Mouse (Mus musculus) forebrain, embryonic 16.5 days (tissue): ENCODE measurements around the gene Aldh1b1. TPM values are rescaled to one million over a fixed set of nuclear protein-coding genes. Genes with fewer than 3 reads are reported as not detected.

Experiments used
- ATAC-seq: fragments of 200-750 bp; cut with Nextera tagmentation; 2 replicates; pipeline ENCODE4 v1.8.0; 2017; ENCODE audit warnings: mild to moderate bottlenecking, moderate library complexity
- H3K27ac ChIP-seq: fragments of 300-500 bp; sonication (generic); 2 replicates; pipeline ENCODE4 v1.5.1; 2014; ENCODE audit warnings: low read length, control low read depth
- H3K27me3 ChIP-seq: fragments of 300-500 bp; sonication (generic); replicated peaks from 2 replicates; pipeline ENCODE4 v1.6.1; 2014; ENCODE audit warnings: low read length; ENCODE audit not compliant: control insufficient read depth, insufficient read depth
- H3K36me3 ChIP-seq: fragments of 300-500 bp; sonication (generic); 2 replicates; pipeline ENCODE4 v1.6.1; 2014; ENCODE audit not compliant: control insufficient read depth, insufficient read depth
- H3K4me1 ChIP-seq: fragments of 300-500 bp; sonication (generic); replicated peaks from 2 replicates; pipeline ENCODE4 v1.6.1; 2014; ENCODE audit warnings: low read length; ENCODE audit not compliant: control insufficient read depth, insufficient read depth
- H3K4me2 ChIP-seq: fragments of 300-500 bp; sonication (generic); 2 replicates; pipeline ENCODE4 v1.6.1; 2014; ENCODE audit warnings: mild to moderate bottlenecking, low read length, control low read depth
- H3K4me3 ChIP-seq: fragments of 300-500 bp; sonication (generic); replicated peaks from 2 replicates; pipeline ENCODE4 v1.5.1; 2014; ENCODE audit warnings: mild to moderate bottlenecking, low read length, control low read depth
- H3K9ac ChIP-seq: fragments of 300-500 bp; sonication (generic); replicated peaks from 2 replicates; pipeline ENCODE4 v1.6.1; 2014; ENCODE audit warnings: low read depth, low read length, control low read depth
- H3K9me3 ChIP-seq: fragments of 300-500 bp; sonication (generic); 2 replicates; pipeline ENCODE4 v1.6.1; 2016; ENCODE audit warnings: low read length; ENCODE audit not compliant: control insufficient read depth
- WGBS: fragments of 180-500 bp; shearing (Covaris S2); extraction: QIAGEN DNeasy Blood & Tissue Kit; methylation state at CpG from one replicate; pipeline ENCODE4 v1.1.7; 2014; 5-methylcytosine and 5-hydroxymethylcytosine counted together
- polyA plus RNA-seq: library from polyadenylated mRNA; unstranded; fragments of >200 nt; fragmentation: Nextera tagmentation; extraction: Ambion mirVana; gene quantifications from 2 replicates; pipeline ENCODE4 v1.2.1, GENCODE M21; 2015

Gene Aldh1b1
- polyA plus RNA-seq, 1 experiment from 2014 or later = 31.8 TPM

- Histone ChIP-seq H3K9ac (peak overlapping the region; percentile 43), H3K27ac (peak overlapping the region; percentile 83), H3K4me2 (no peak overlapping the region; the same call in 1 of the 2 replicates), H3K36me3 (no peaks in the 10 kb centered on the region), H3K4me1 (peaks cover 36% of the 10 kb centered on the region), H3K4me3 (no peak overlapping the region), H3K27me3 (no peaks in the 10 kb centered on the region), H3K9me3 (no peaks in the 10 kb centered on the region)
- ATAC-seq = peak; percentile 16; the same call in 1 of the 2 replicates
- 10% methylated on average over 13 of the region's 13 CpGs for WGBS
Measured at GRCm38 (mm10) chr4:45829907-45830759, 31.3 kb downstream of the Aldh1b1 start.

DNA sequence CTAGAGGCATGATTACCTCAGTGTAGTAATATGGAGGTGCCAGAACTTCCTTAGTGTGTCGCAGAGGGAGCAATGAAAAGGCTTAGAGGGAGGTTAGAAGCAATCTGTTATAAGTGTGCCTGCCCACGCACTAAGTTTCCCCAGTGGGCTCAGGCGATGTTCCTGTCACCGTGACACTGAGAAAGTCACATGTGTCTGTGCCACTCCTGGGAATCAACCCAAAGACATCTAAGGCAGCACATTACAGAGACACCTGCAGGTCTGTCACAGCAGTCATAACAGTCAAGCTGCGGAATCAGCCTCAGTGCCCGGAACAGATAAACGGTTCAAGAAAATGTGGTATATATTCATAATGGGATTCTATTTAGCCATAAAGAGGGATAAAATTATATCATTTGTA, 33.2 kb downstream of the Aldh1b1 start:
- peaks cover 34% of the 10 kb centered on the region for H3K4me1 ChIP-seq
- WGBS = 59% methylated on average over 7 of the region's 7 CpGs
- no peak overlapping the region for H3K9ac ChIP-seq
- H3K9me3 ChIP-seq = no peaks in the 10 kb centered on the region
- no peak overlapping the region for H3K4me3 ChIP-seq
- ATAC-seq = 0 out of 2 replicates have a peak, but pooled peaks have one; percentile 19
- no peaks in the 10 kb centered on the region for H3K27me3 ChIP-seq
- no peak overlapping the region for H3K4me2 ChIP-seq
- no peak overlapping the region for H3K27ac ChIP-seq
- H3K36me3 ChIP-seq = no peaks in the 10 kb centered on the region

GRCm38 (mm10) chr4:45833461-45833860, 34.6 kb downstream of the Aldh1b1 start:
- Histone ChIP-seq H3K27ac (no peak overlapping the region), H3K9ac (no peak overlapping the region), H3K27me3 (no peaks in the 10 kb centered on the region), H3K4me2 (no peak overlapping the region), H3K4me1 (peaks cover 29% of the 10 kb centered on the region), H3K4me3 (no peak overlapping the region), H3K9me3 (no peaks in the 10 kb centered on the region), H3K36me3 (no peaks in the 10 kb centered on the region)
- no peak for ATAC-seq
- WGBS = 29% methylated on average over 5 of the region's 5 CpGs

DNA sequence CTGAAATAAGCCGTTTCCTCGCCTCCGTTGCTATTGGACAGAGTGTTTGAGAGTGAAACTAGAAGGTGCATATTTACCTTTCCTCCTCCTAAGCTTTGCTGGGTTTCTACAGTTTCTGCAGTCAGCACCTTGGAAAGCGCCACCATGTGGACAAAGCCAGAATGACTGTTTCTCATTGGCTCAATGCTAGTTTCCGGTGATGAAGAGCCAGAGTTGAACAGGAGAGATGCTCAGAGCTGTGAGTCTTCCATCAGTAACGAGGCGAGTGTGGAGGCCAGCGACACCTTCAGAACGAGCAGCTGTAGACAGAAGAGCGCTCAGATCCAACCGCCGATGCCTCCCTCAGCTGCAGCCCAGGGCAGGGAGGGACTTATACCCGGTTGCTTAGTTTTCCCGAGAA, 45.5 kb downstream of the Aldh1b1 start:
- Histone ChIP-seq H3K27me3 (no peaks in the 10 kb centered on the region), H3K4me2 (no peak overlapping the region), H3K9ac (no peak overlapping the region), H3K9me3 (no peaks in the 10 kb centered on the region), H3K36me3 (no peaks in the 10 kb centered on the region), H3K4me3 (no peak overlapping the region), H3K27ac (no peak overlapping the region), H3K4me1 (no peaks in the 10 kb centered on the region)
- WGBS = 44% methylated on average over 14 of the region's 14 CpGs
- no peak for ATAC-seq

DNA sequence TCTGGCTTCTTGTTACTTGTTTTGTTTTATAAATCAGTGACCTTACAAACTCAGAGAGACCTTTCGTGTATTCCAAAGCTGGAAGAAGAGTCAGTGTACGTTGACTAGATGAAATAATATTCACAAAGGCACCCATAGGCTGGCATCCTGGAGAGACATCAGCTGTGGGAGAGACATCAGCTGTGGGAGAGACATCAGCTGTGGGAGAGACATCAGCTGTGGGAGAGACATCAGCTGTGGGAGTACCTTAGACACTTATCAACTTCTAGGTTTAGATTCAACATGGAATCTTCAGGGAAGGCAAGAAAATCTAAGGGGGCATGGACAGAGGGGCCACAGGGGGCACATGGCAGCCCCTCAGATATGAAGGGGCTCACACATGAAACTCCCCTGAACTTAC, 47.4 kb downstream of the Aldh1b1 start:
- no peak overlapping the region for H3K4me3 ChIP-seq
- no peaks in the 10 kb centered on the region for H3K36me3 ChIP-seq
- WGBS = 95% methylated on average over 2 of the region's 2 CpGs
- H3K4me1 ChIP-seq = no peaks in the 10 kb centered on the region
- no peaks in the 10 kb centered on the region for H3K9me3 ChIP-seq
- H3K27me3 ChIP-seq = no peaks in the 10 kb centered on the region
- H3K4me2 ChIP-seq = no peak overlapping the region
- no peak overlapping the region for H3K27ac ChIP-seq
- no peak overlapping the region for H3K9ac ChIP-seq
- ATAC-seq = no peak

DNA sequence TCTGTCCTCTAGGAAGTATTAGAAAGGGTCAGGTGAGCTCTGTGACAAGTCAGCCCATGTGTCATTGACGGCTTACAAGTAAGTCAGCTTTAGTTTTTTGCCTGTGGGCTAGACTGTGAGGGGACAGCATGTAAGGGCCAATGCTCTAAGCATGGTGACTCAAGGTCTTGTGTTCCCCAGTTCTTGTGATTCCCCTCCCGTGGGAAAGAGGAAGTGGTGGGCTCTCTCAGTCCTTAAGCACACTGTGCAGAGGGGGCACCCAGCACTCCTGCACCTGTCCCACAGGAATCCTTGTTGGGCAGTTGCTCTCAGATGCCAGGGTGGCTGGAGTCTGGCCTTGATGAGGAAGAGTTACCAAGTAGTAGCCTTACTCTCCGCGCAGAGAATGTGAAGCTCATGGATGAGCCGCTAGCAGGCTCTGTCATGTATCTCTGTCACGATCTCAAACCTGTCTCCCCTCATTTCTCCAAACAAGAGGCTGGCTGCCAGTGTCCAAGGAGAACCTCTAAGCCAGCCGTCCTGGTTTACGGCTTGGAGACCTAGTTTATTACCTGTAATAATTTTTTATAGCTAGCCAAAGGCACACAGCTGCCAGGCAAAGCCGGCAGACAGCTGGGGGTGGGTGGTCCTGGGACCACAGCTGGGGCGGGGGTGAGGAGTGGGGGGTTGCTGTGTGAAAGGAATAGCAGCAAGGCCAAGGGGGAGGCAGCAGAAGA, 49.4 kb downstream of the Aldh1b1 start, which contains the start of gene Stra6l:
Gene Stra6l, plus strand, starts transcription at position 556 of the 716 bp plus-strand sequence.
- Histone ChIP-seq H3K4me1 (no peaks in the 10 kb centered on the region), H3K36me3 (no peaks in the 10 kb centered on the region), H3K4me3 (no peak within 1 kb of the TSS), H3K27me3 (no peaks in the 10 kb centered on the region), H3K4me2 (no peak within 1 kb of the TSS), H3K9ac (no peak within 1 kb of the TSS), H3K9me3 (no peaks in the 10 kb centered on the region), H3K27ac (no peak within 1 kb of the TSS)
- WGBS = 77% methylated on average over 10 of the region's 10 CpGs
- no peak for ATAC-seq

GRCm38 (mm10) chr4:45848825-45849156, 50.0 kb downstream of the Aldh1b1 start:
- H3K36me3 ChIP-seq = no peaks in the 10 kb centered on the region
- H3K27ac ChIP-seq = no peak overlapping the region
- no peaks in the 10 kb centered on the region for H3K9me3 ChIP-seq
- no peak overlapping the region for H3K4me2 ChIP-seq
- H3K4me1 ChIP-seq = no peaks in the 10 kb centered on the region
- no peak overlapping the region for H3K9ac ChIP-seq
- no peaks in the 10 kb centered on the region for H3K27me3 ChIP-seq
- 44% methylated on average over 10 of the region's 10 CpGs for WGBS
- no peak for ATAC-seq
- H3K4me3 ChIP-seq = no peak overlapping the region

GRCm38 (mm10) chr4:45849419-45849818, 50.6 kb downstream of the Aldh1b1 start:
- H3K9ac ChIP-seq = no peak overlapping the region
- WGBS = 27% methylated on average over 1 of the region's 1 CpGs
- no peak overlapping the region for H3K4me3 ChIP-seq
- ATAC-seq = no peak
- H3K36me3 ChIP-seq = no peaks in the 10 kb centered on the region
- H3K27ac ChIP-seq = no peak overlapping the region
- H3K9me3 ChIP-seq = no peaks in the 10 kb centered on the region
- H3K27me3 ChIP-seq = no peaks in the 10 kb centered on the region
- H3K4me1 ChIP-seq = no peaks in the 10 kb centered on the region
- H3K4me2 ChIP-seq = no peak overlapping the region

DNA sequence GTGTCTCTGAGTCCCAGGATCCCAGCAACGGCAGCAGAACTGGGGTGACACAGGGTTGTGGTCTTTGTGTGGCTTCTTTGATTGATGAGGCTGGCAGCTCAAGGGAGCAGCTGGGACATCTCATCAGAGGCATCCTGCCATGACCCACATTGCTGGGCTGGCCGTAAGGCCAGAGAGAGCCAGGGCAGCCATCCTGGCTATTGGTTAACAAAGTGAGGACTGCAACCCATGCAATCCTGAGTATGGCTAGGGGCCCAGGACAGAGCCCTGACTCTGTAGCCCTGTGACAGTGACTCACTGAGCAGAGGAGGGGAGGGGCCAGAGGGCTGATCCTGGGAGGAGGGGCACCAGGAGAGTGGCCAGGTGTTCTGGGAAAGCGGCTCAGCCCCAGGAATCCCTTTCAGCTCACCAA, 52.8 kb downstream of the Aldh1b1 start:
- WGBS = 53% methylated on average over 3 of the region's 3 CpGs
- H3K9me3 ChIP-seq = no peaks in the 10 kb centered on the region
- ATAC-seq = no peak
- no peak overlapping the region for H3K27ac ChIP-seq
- H3K4me1 ChIP-seq = no peaks in the 10 kb centered on the region
- no peak overlapping the region for H3K4me3 ChIP-seq
- no peak overlapping the region for H3K4me2 ChIP-seq
- H3K27me3 ChIP-seq = no peaks in the 10 kb centered on the region
- H3K9ac ChIP-seq = no peak overlapping the region
- H3K36me3 ChIP-seq = no peaks in the 10 kb centered on the region
